Comparison of ENCODE assay signal across 8 mouse cellular contexts in genomic region chr4:107084858-107085257, GRCm38 (mm10). TPM values are rescaled to one million over a fixed set of nuclear protein-coding genes. Genes with fewer than 3 reads are reported as not detected.
A peak's percentile ranks its signal among the peaks of the same experiment; 100 is the strongest.
DNase-seq lines count a peak whose midpoint lies in the region; ATAC-seq lines count a peak whose summit lies in the region.

No protein-coding gene starts in this region.

- intact Hi-C loops in left cerebral cortex, postnatal 4 days (cut with DNase I) = no loop called here

- H3K4me2 ChIP-seq in liver, embryonic 12.5 days = no peak overlapping the region
- H3K4me2 ChIP-seq in kidney, embryonic 14.5 days (replicated peaks; ENCODE audit: low read depth, low read length) = no peak overlapping the region

- DNase-seq in liver = no peak
- peak; percentile 59 for DNase-seq in left cerebral cortex, postnatal 4 days
- peak; percentile 84 for DNase-seq in retina, postnatal 1 day
- no peak for DNase-seq in c-Kit-positive CD71-positive TER-119-positive erythroid progenitor cells, embryonic 14.5 days (ENCODE audit: low spot score)
- no peak for DNase-seq in ovary, postnatal 36 days (ENCODE audit: low spot score)

- H3K36me3 ChIP-seq in liver, embryonic 12.5 days = no peaks in the 10 kb centered on the region
- no peaks in the 10 kb centered on the region for H3K36me3 ChIP-seq in kidney, embryonic 14.5 days (ENCODE audit: control insufficient read depth, insufficient read depth, low read length)

- no peak overlapping the region for H3K9ac ChIP-seq in liver, embryonic 12.5 days
- no peak overlapping the region for H3K9ac ChIP-seq in kidney, embryonic 14.5 days (ENCODE audit: low read depth, low read length)

- H3K27me3 ChIP-seq in liver, embryonic 12.5 days (replicated peaks) = no peaks in the 10 kb centered on the region
- H3K27me3 ChIP-seq in kidney, embryonic 14.5 days (ENCODE audit: control insufficient read depth, insufficient read depth, low read length) = no peaks in the 10 kb centered on the region

- 0 out of 2 replicates have a peak, but pooled peaks have one; percentile 27 for ATAC-seq in liver, embryonic 12.5 days
- peak; percentile 95 for ATAC-seq in frontal cortex, adult (ENCODE audit: low TSS enrichment)
- peak; percentile 84 for ATAC-seq in kidney, embryonic 14.5 days (ENCODE audit: low FRiP score, low TSS enrichment)

- H3K9me3 ChIP-seq in liver, embryonic 12.5 days (replicated peaks) = no peaks in the 10 kb centered on the region
- no peaks in the 10 kb centered on the region for H3K9me3 ChIP-seq in kidney, embryonic 14.5 days (ENCODE audit: control insufficient read depth, low read length)

- H3K4me1 ChIP-seq in liver, embryonic 12.5 days = peaks cover 5% of the 10 kb centered on the region; the same call in 1 of the 2 replicates
- H3K4me1 ChIP-seq in kidney, embryonic 14.5 days (ENCODE audit: control insufficient read depth, insufficient read depth, low read length) = peaks cover 15% of the 10 kb centered on the region; the same call in 1 of the 2 replicates

- no peak overlapping the region for H3K27ac ChIP-seq in liver, embryonic 12.5 days
- H3K27ac ChIP-seq in kidney, embryonic 14.5 days (ENCODE audit: low read depth, low read length) = 0 out of 2 replicates have a peak overlapping the region, but pooled peaks have one; percentile 24

- no peak overlapping the region for H3K4me3 ChIP-seq in liver, embryonic 12.5 days
- no peak overlapping the region for H3K4me3 ChIP-seq in kidney, embryonic 14.5 days (ENCODE audit: low read length)

- 45% methylated on average over 6 of the region's 6 CpGs for WGBS in liver, embryonic 12.5 days (ENCODE audit: insufficient replicate concordance)
- 23% methylated on average over 6 of the region's 6 CpGs for WGBS in kidney, embryonic 14.5 days

RNA-seq across cellular contexts. Expression of gene Cdcp2, which starts 11.8 kb away (rescaled TPM):
- polyA plus RNA-seq in liver, embryonic 12.5 days (2016; fragmentation: Nextera tagmentation; extraction: Ambion mirVana) = not detected in 2 replicates
- polyA plus RNA-seq in kidney, embryonic 14.5 days (2014; fragmentation: Nextera tagmentation; extraction: Ambion mirVana) = 0.12 TPM in 1 of 2 replicates, not detected in the other
- total RNA-seq in left cerebral cortex, postnatal 4 days (2021) = not detected

RNA-seq across cellular contexts. Expression of gene Cyb5rl, which starts 18.1 kb away (rescaled TPM):
- 3.9 and 4.1 TPM in 2 replicates for polyA plus RNA-seq in liver, embryonic 12.5 days (2016; fragmentation: Nextera tagmentation; extraction: Ambion mirVana)
- polyA plus RNA-seq in kidney, embryonic 14.5 days (2014; fragmentation: Nextera tagmentation; extraction: Ambion mirVana) = 5.5 and 7.7 TPM in 2 replicates
- 1 to 10 TPM; 5.6 to 6.9 TPM for total RNA-seq in left cerebral cortex, postnatal 4 days (2021)

RNA-seq across cellular contexts. Expression of gene Mrpl37, which starts 18.2 kb away (rescaled TPM):
- polyA plus RNA-seq in liver, embryonic 12.5 days (2016; fragmentation: Nextera tagmentation; extraction: Ambion mirVana) = 77.0 and 79.9 TPM in 2 replicates
- polyA plus RNA-seq in kidney, embryonic 14.5 days (2014; fragmentation: Nextera tagmentation; extraction: Ambion mirVana) = 108 and 125 TPM in 2 replicates
- total RNA-seq in left cerebral cortex, postnatal 4 days (2021) = 10 to 100 TPM; 65.6 to 71.2 TPM

Comparison
In these comparisons a context has a peak if more than half of its experiments do, and no peak if none do; other contexts are left out.
1. ATAC-seq: peak in every context shown above with its lines; median percentile 95 in frontal cortex, adult; 84 in kidney, embryonic 14.5 days; 27 in liver, embryonic 12.5 days.
2. DNase-seq: peak in left cerebral cortex, postnatal 4 days (single experiment) and retina, postnatal 1 day (single experiment); none in liver (single experiment), c-Kit-positive CD71-positive TER-119-positive erythroid progenitor cells, embryonic 14.5 days (single experiment) and ovary, postnatal 36 days (single experiment).